Mouse (Mus musculus) hindbrain, embryonic 16.5 days (tissue): ENCODE results near the gene Tiam1. TPM values are rescaled to one million over a fixed set of nuclear protein-coding genes. Genes with fewer than 3 reads are reported as not detected.

Source experiments
- ATAC-seq: fragments of 200-750 bp; cut with Nextera tagmentation; 2 replicates; pipeline ENCODE4 v1.8.0; 2017; ENCODE audit warnings: moderate TSS enrichment, moderate library complexity
- H3K27ac ChIP-seq: fragments of 300-500 bp; sonication (generic); 2 replicates; pipeline ENCODE4 v1.5.1; 2014; ENCODE audit warnings: low read depth, mild to moderate bottlenecking, control low read depth, low read length, moderate library complexity
- H3K27me3 ChIP-seq: fragments of 300-500 bp; sonication (generic); replicated peaks from 2 replicates; pipeline ENCODE4 v1.6.1; 2014; ENCODE audit warnings: low read length; ENCODE audit not compliant: control insufficient read depth, insufficient read depth
- H3K36me3 ChIP-seq: fragments of 300-500 bp; sonication (generic); 2 replicates; pipeline ENCODE4 v1.6.1; 2014; ENCODE audit warnings: mild to moderate bottlenecking, low read length, moderate library complexity, mixed read lengths; ENCODE audit not compliant: control insufficient read depth, insufficient read depth
- H3K4me1 ChIP-seq: fragments of 300-500 bp; sonication (generic); 2 replicates; pipeline ENCODE4 v1.6.1; 2014; ENCODE audit warnings: low read depth, low read length; ENCODE audit not compliant: control insufficient read depth, insufficient read depth
- H3K4me2 ChIP-seq: fragments of 300-500 bp; sonication (generic); 2 replicates; pipeline ENCODE4 v1.6.1; 2014; ENCODE audit warnings: mild to moderate bottlenecking, low read length, control low read depth, moderate library complexity
- H3K4me3 ChIP-seq: fragments of 300-500 bp; sonication (generic); 2 replicates; pipeline ENCODE4 v1.5.1; 2014; ENCODE audit warnings: mild to moderate bottlenecking, low read length, control low read depth, moderate library complexity
- H3K9ac ChIP-seq: fragments of 300-500 bp; sonication (generic); 2 replicates; pipeline ENCODE4 v1.6.1; 2014; ENCODE audit warnings: low read depth, mild to moderate bottlenecking, control low read depth, low read length, moderate library complexity
- H3K9me3 ChIP-seq: fragments of 300-500 bp; sonication (generic); 2 replicates; pipeline ENCODE4 v1.6.1; 2014; ENCODE audit warnings: mild to moderate bottlenecking, low read length, moderate library complexity; ENCODE audit not compliant: control insufficient read depth
- WGBS: fragments of 180-500 bp; shearing (Covaris S2); extraction: QIAGEN DNeasy Blood & Tissue Kit; methylation state at CpG from one replicate; pipeline ENCODE4 v1.1.7; 2014; 5-methylcytosine and 5-hydroxymethylcytosine counted together
- polyA plus RNA-seq: library from polyadenylated mRNA; unstranded; fragments of >200 nt; fragmentation: Nextera tagmentation; extraction: Ambion mirVana; gene quantifications from 2 replicates; pipeline ENCODE4 v1.2.1, GENCODE M21; 2015

Tiam1 gene
- polyA plus RNA-seq, 1 experiment from 2014 or later = 16.6 TPM

- Histone ChIP-seq H3K36me3 (no peaks in the 10 kb centered on the region), H3K27me3 (no peaks in the 10 kb centered on the region), H3K4me1 (peaks cover 3% of the 10 kb centered on the region), H3K4me2 (no peak overlapping the region), H3K9me3 (no peaks in the 10 kb centered on the region), H3K4me3 (no peak overlapping the region), H3K9ac (no peak overlapping the region), H3K27ac (no peak overlapping the region)
- no peak for ATAC-seq
- 86% methylated on average over 1 of the region's 1 CpGs for WGBS
These were observed 189.5 kb downstream of the Tiam1 start for GRCm38 (mm10) chr16:89954114-89954513.

- no peak overlapping the region for H3K4me3 ChIP-seq
- no peaks in the 10 kb centered on the region for H3K27me3 ChIP-seq
- no peak for ATAC-seq
- no peaks in the 10 kb centered on the region for H3K9me3 ChIP-seq
- H3K4me2 ChIP-seq = no peak overlapping the region
- no peaks in the 10 kb centered on the region for H3K36me3 ChIP-seq
- 74% methylated on average over 5 of the region's 5 CpGs for WGBS
- no peak overlapping the region for H3K27ac ChIP-seq
- no peak overlapping the region for H3K9ac ChIP-seq
- H3K4me1 ChIP-seq = no peaks in the 10 kb centered on the region
These were observed 190.7 kb downstream of the Tiam1 start for GRCm38 (mm10) chr16:89952821-89953220.

- Histone ChIP-seq H3K4me1 (no peaks in the 10 kb centered on the region), H3K9ac (no peak overlapping the region), H3K4me2 (no peak overlapping the region), H3K9me3 (no peaks in the 10 kb centered on the region), H3K4me3 (no peak overlapping the region), H3K27me3 (no peaks in the 10 kb centered on the region), H3K27ac (no peak overlapping the region), H3K36me3 (no peaks in the 10 kb centered on the region)
- 78% methylated on average over 8 of the region's 8 CpGs for WGBS
- peak; percentile 66 for ATAC-seq
These were observed 192.8 kb downstream of the Tiam1 start for GRCm38 (mm10) chr16:89950754-89951153.

GRCm38 (mm10) chr16:89950251-89950650 lies 193.3 kb downstream of the Tiam1 start:
- H3K9me3 ChIP-seq = no peaks in the 10 kb centered on the region
- H3K36me3 ChIP-seq = no peaks in the 10 kb centered on the region
- H3K27me3 ChIP-seq = no peaks in the 10 kb centered on the region
- 88% methylated on average over 6 of the region's 6 CpGs for WGBS
- ATAC-seq = no peak
- no peak overlapping the region for H3K9ac ChIP-seq
- no peak overlapping the region for H3K4me3 ChIP-seq
- peaks cover 1% of the 10 kb centered on the region for H3K4me1 ChIP-seq
- no peak overlapping the region for H3K4me2 ChIP-seq
- no peak overlapping the region for H3K27ac ChIP-seq

GRCm38 (mm10) chr16:89948040-89948439 lies 195.5 kb downstream of the Tiam1 start:
- Histone ChIP-seq H3K27me3 (no peaks in the 10 kb centered on the region), H3K9ac (no peak overlapping the region), H3K4me3 (no peak overlapping the region), H3K9me3 (no peaks in the 10 kb centered on the region), H3K4me1 (peaks cover 23% of the 10 kb centered on the region), H3K4me2 (no peak overlapping the region), H3K36me3 (no peaks in the 10 kb centered on the region), H3K27ac (no peak overlapping the region)
- WGBS = 93% methylated on average over 1 of the region's 1 CpGs
- no peak for ATAC-seq

- H3K36me3 ChIP-seq = no peaks in the 10 kb centered on the region
- 82% methylated on average over 11 of the region's 11 CpGs for WGBS
- no peak overlapping the region for H3K27ac ChIP-seq
- no peak for ATAC-seq
- no peaks in the 10 kb centered on the region for H3K27me3 ChIP-seq
- peaks cover 24% of the 10 kb centered on the region for H3K4me1 ChIP-seq
- H3K4me3 ChIP-seq = no peak overlapping the region
- H3K9ac ChIP-seq = no peak overlapping the region
- H3K4me2 ChIP-seq = no peak overlapping the region
- H3K9me3 ChIP-seq = no peaks in the 10 kb centered on the region
These were observed 196.8 kb downstream of the Tiam1 start for GRCm38 (mm10) chr16:89946816-89947215.

- Histone ChIP-seq H3K27me3 (no peaks in the 10 kb centered on the region), H3K36me3 (no peaks in the 10 kb centered on the region), H3K27ac (no peak overlapping the region), H3K9me3 (no peaks in the 10 kb centered on the region), H3K4me2 (0 out of 2 replicates have a peak overlapping the region, but pooled peaks have one; percentile 13), H3K4me1 (peaks cover 24% of the 10 kb centered on the region), H3K4me3 (no peak overlapping the region), H3K9ac (peak overlapping the region; percentile 22; the same call in 1 of the 2 replicates)
- WGBS = 32% methylated on average over 19 of the region's 19 CpGs
- no peak for ATAC-seq
These were observed 198.8 kb downstream of the Tiam1 start for GRCm38 (mm10) chr16:89944604-89945283.

GRCm38 (mm10) chr16:89944050-89944449 lies 199.5 kb downstream of the Tiam1 start:
- H3K9ac ChIP-seq = peak overlapping the region; percentile 31
- H3K4me3 ChIP-seq = no peak overlapping the region
- H3K27me3 ChIP-seq = no peaks in the 10 kb centered on the region
- no peaks in the 10 kb centered on the region for H3K36me3 ChIP-seq
- WGBS = 8% methylated on average over 6 of the region's 6 CpGs
- peak; percentile 43 for ATAC-seq
- H3K4me1 ChIP-seq = peaks cover 24% of the 10 kb centered on the region
- no peaks in the 10 kb centered on the region for H3K9me3 ChIP-seq
- peak overlapping the region; percentile 23; the same call in 1 of the 2 replicates for H3K27ac ChIP-seq
- peak overlapping the region; percentile 33 for H3K4me2 ChIP-seq

GRCm38 (mm10) chr16:89943267-89943971 lies 200.2 kb downstream of the Tiam1 start:
- Histone ChIP-seq H3K9ac (peak overlapping the region; percentile 2; the same call in 1 of the 2 replicates), H3K27ac (0 out of 2 replicates have a peak overlapping the region, but pooled peaks have one; percentile 23), H3K4me2 (peak overlapping the region; percentile 33), H3K4me3 (no peak overlapping the region), H3K27me3 (no peaks in the 10 kb centered on the region), H3K4me1 (peaks cover 24% of the 10 kb centered on the region), H3K9me3 (no peaks in the 10 kb centered on the region), H3K36me3 (no peaks in the 10 kb centered on the region)
- WGBS = 8% methylated on average over 19 of the region's 19 CpGs
- peak; percentile 13 for ATAC-seq
